Mouse (Mus musculus): Measurements from ENCODE around the gene Nipa1. TPM values are rescaled to one million over a fixed set of nuclear protein-coding genes. Genes with fewer than 3 reads are reported as not detected.

The Nipa1 gene
- polyA plus RNA-seq, 1 experiment from 2014 or later, result 3.5 TPM

- peak overlapping the region; percentile 51; the same call in 1 of the 2 replicates for H3K9ac ChIP-seq (ENCODE audit: low read length)
- ATAC-seq (replicated peaks; ENCODE audit: extremely low read depth, insufficient read depth, low FRiP score), result 0 out of 2 replicates have a peak, but pooled peaks have one; percentile 55
- H3K27ac ChIP-seq (ENCODE audit: low read length), result no peak overlapping the region
- no peaks in the 10 kb centered on the region for H3K27me3 ChIP-seq (ENCODE audit: control insufficient read depth, insufficient read depth, low read length)
- H3K9me3 ChIP-seq (replicated peaks; ENCODE audit: control insufficient read depth, low read length), result no peaks in the 10 kb centered on the region
- 32% methylated on average over 13 of the region's 13 CpGs for WGBS
- H3K4me2 ChIP-seq (ENCODE audit: low read depth, low read length), result peak overlapping the region; percentile 57
- peak overlapping the region; percentile 32 for H3K4me3 ChIP-seq (ENCODE audit: low read length)
- no peaks in the 10 kb centered on the region for H3K36me3 ChIP-seq (ENCODE audit: control insufficient read depth, insufficient read depth)
- H3K4me1 ChIP-seq (ENCODE audit: control insufficient read depth, insufficient read depth, low read length), result no peaks in the 10 kb centered on the region
Observed at GRCm38 (mm10) chr7:55986526-55987214, 33.1 kb downstream of the Nipa1 start.

- 56% methylated on average over 4 of the region's 4 CpGs for WGBS
- no peaks in the 10 kb centered on the region for H3K4me1 ChIP-seq (ENCODE audit: control insufficient read depth, insufficient read depth, low read length)
- ATAC-seq (replicated peaks; ENCODE audit: extremely low read depth, insufficient read depth, low FRiP score), result no peak
Observed at GRCm38 (mm10) chr7:55984754-55985153, 35.0 kb downstream of the Nipa1 start.

GRCm38 (mm10) chr7:55983107-55983506 is 36.6 kb downstream of the Nipa1 start:
- ATAC-seq (replicated peaks; ENCODE audit: extremely low read depth, insufficient read depth, low FRiP score), result no peak
- Histone ChIP-seq H3K9me3 (replicated peaks; ENCODE audit: control insufficient read depth, low read length) (no peaks in the 10 kb centered on the region), H3K4me3 (ENCODE audit: low read length) (no peak overlapping the region), H3K27ac (ENCODE audit: low read length) (no peak overlapping the region), H3K27me3 (ENCODE audit: control insufficient read depth, insufficient read depth, low read length) (no peaks in the 10 kb centered on the region), H3K36me3 (ENCODE audit: control insufficient read depth, insufficient read depth) (no peaks in the 10 kb centered on the region), H3K9ac (ENCODE audit: low read length) (no peak overlapping the region), H3K4me1 (ENCODE audit: control insufficient read depth, insufficient read depth, low read length) (no peaks in the 10 kb centered on the region), H3K4me2 (ENCODE audit: low read depth, low read length) (no peak overlapping the region)
- WGBS, result 84% methylated on average over 5 of the region's 5 CpGs

More at GRCm38 (mm10) chr7:55984754-55985153, 35.0 kb downstream of the Nipa1 start:
- Histone ChIP-seq H3K27me3 (ENCODE audit: control insufficient read depth, insufficient read depth, low read length) (no peaks in the 10 kb centered on the region), H3K9ac (ENCODE audit: low read length) (no peak overlapping the region), H3K4me3 (ENCODE audit: low read length) (no peak overlapping the region), H3K36me3 (ENCODE audit: control insufficient read depth, insufficient read depth) (no peaks in the 10 kb centered on the region), H3K9me3 (replicated peaks; ENCODE audit: control insufficient read depth, low read length) (no peaks in the 10 kb centered on the region), H3K4me2 (ENCODE audit: low read depth, low read length) (no peak overlapping the region), H3K27ac (ENCODE audit: low read length) (no peak overlapping the region)

GRCm38 (mm10) chr7:55982010-55982700 is 37.6 kb downstream of the Nipa1 start:
- no peaks in the 10 kb centered on the region for H3K27me3 ChIP-seq (ENCODE audit: control insufficient read depth, insufficient read depth, low read length)

GRCm38 (mm10) chr7:55981511-55981910 is 38.2 kb downstream of the Nipa1 start:
- no peak overlapping the region for H3K9ac ChIP-seq (ENCODE audit: low read length)
- H3K4me2 ChIP-seq (ENCODE audit: low read depth, low read length), result no peak overlapping the region
- H3K4me3 ChIP-seq (ENCODE audit: low read length), result no peak overlapping the region
- 88% methylated on average over 2 of the region's 2 CpGs for WGBS
- no peaks in the 10 kb centered on the region for H3K9me3 ChIP-seq (replicated peaks; ENCODE audit: control insufficient read depth, low read length)
- no peaks in the 10 kb centered on the region for H3K27me3 ChIP-seq (ENCODE audit: control insufficient read depth, insufficient read depth, low read length)
- H3K4me1 ChIP-seq (ENCODE audit: control insufficient read depth, insufficient read depth, low read length), result no peaks in the 10 kb centered on the region
- no peaks in the 10 kb centered on the region for H3K36me3 ChIP-seq (ENCODE audit: control insufficient read depth, insufficient read depth)
- no peak overlapping the region for H3K27ac ChIP-seq (ENCODE audit: low read length)
- ATAC-seq (replicated peaks; ENCODE audit: extremely low read depth, insufficient read depth, low FRiP score), result no peak

More at GRCm38 (mm10) chr7:55982010-55982700, 37.6 kb downstream of the Nipa1 start:
- Histone ChIP-seq H3K36me3 (ENCODE audit: control insufficient read depth, insufficient read depth) (no peaks in the 10 kb centered on the region), H3K9ac (ENCODE audit: low read length) (no peak overlapping the region), H3K4me1 (ENCODE audit: control insufficient read depth, insufficient read depth, low read length) (no peaks in the 10 kb centered on the region), H3K4me2 (ENCODE audit: low read depth, low read length) (no peak overlapping the region), H3K27ac (ENCODE audit: low read length) (no peak overlapping the region), H3K4me3 (ENCODE audit: low read length) (no peak overlapping the region), H3K9me3 (replicated peaks; ENCODE audit: control insufficient read depth, low read length) (no peaks in the 10 kb centered on the region)
- no peak for ATAC-seq (replicated peaks; ENCODE audit: extremely low read depth, insufficient read depth, low FRiP score)
- 78% methylated on average over 10 of the region's 10 CpGs for WGBS

GRCm38 (mm10) chr7:55974429-55974828 is 45.3 kb downstream of the Nipa1 start:
- WGBS, result 85% methylated on average over 2 of the region's 2 CpGs
- no peaks in the 10 kb centered on the region; the same call in 1 of the 2 replicates for H3K9me3 ChIP-seq (replicated peaks; ENCODE audit: control insufficient read depth, low read length)

GRCm38 (mm10) chr7:55969415-55969814 is 50.3 kb downstream of the Nipa1 start:
- H3K36me3 ChIP-seq (ENCODE audit: control insufficient read depth, insufficient read depth), result 0 out of 2 replicates have a peak, but pooled peaks cover 2% of the 10 kb centered on the region
- no peak overlapping the region for H3K4me2 ChIP-seq (ENCODE audit: low read depth, low read length)
- H3K4me3 ChIP-seq (ENCODE audit: low read length), result no peak overlapping the region
- no peak overlapping the region for H3K9ac ChIP-seq (ENCODE audit: low read length)
- no peak overlapping the region for H3K27ac ChIP-seq (ENCODE audit: low read length)
- 68% methylated on average over 1 of the region's 1 CpGs for WGBS
- H3K4me1 ChIP-seq (ENCODE audit: control insufficient read depth, insufficient read depth, low read length), result no peaks in the 10 kb centered on the region; the same call in 1 of the 2 replicates
- no peaks in the 10 kb centered on the region; the same call in 1 of the 2 replicates for H3K9me3 ChIP-seq (replicated peaks; ENCODE audit: control insufficient read depth, low read length)
- no peak for ATAC-seq (replicated peaks; ENCODE audit: extremely low read depth, insufficient read depth, low FRiP score)
- no peaks in the 10 kb centered on the region for H3K27me3 ChIP-seq (ENCODE audit: control insufficient read depth, insufficient read depth, low read length)

More at GRCm38 (mm10) chr7:55974429-55974828, 45.3 kb downstream of the Nipa1 start:
- Histone ChIP-seq H3K36me3 (ENCODE audit: control insufficient read depth, insufficient read depth) (0 out of 2 replicates have a peak, but pooled peaks cover 2% of the 10 kb centered on the region), H3K4me1 (ENCODE audit: control insufficient read depth, insufficient read depth, low read length) (no peaks in the 10 kb centered on the region), H3K4me3 (ENCODE audit: low read length) (no peak overlapping the region), H3K27me3 (ENCODE audit: control insufficient read depth, insufficient read depth, low read length) (no peaks in the 10 kb centered on the region), H3K9ac (ENCODE audit: low read length) (no peak overlapping the region), H3K27ac (ENCODE audit: low read length) (no peak overlapping the region), H3K4me2 (ENCODE audit: low read depth, low read length) (no peak overlapping the region)
- ATAC-seq (replicated peaks; ENCODE audit: extremely low read depth, insufficient read depth, low FRiP score), result no peak

GRCm38 (mm10) chr7:55968258-55968901 is 51.4 kb downstream of the Nipa1 start:
- Histone ChIP-seq H3K4me2 (ENCODE audit: low read depth, low read length) (peak overlapping the region; percentile 66), H3K4me1 (ENCODE audit: control insufficient read depth, insufficient read depth, low read length) (no peaks in the 10 kb centered on the region; the same call in 1 of the 2 replicates), H3K36me3 (ENCODE audit: control insufficient read depth, insufficient read depth) (no peaks in the 10 kb centered on the region), H3K27ac (ENCODE audit: low read length) (no peak overlapping the region), H3K27me3 (ENCODE audit: control insufficient read depth, insufficient read depth, low read length) (no peaks in the 10 kb centered on the region), H3K9me3 (replicated peaks; ENCODE audit: control insufficient read depth, low read length) (no peaks in the 10 kb centered on the region), H3K9ac (ENCODE audit: low read length) (peak overlapping the region; percentile 30; the same call in 1 of the 2 replicates), H3K4me3 (ENCODE audit: low read length) (peak overlapping the region; percentile 44)
- ATAC-seq (replicated peaks; ENCODE audit: extremely low read depth, insufficient read depth, low FRiP score), result no peak; the same call in 1 of the 2 replicates
- 33% methylated on average over 16 of the region's 16 CpGs for WGBS
